Mouse (Mus musculus): Measurements from ENCODE around the gene Disc1. TPM values are rescaled to one million over a fixed set of nuclear protein-coding genes. Genes with fewer than 3 reads are reported as not detected.

Gene Disc1
- polyA plus RNA-seq, 1 experiment from 2014 or later, result 3.3 TPM

- Histone ChIP-seq H3K27ac (replicated peaks) (peak overlapping the region; percentile 59; the same call in 1 of the 2 replicates), H3K27me3 (no peaks in the 10 kb centered on the region), H3K4me1 (peaks cover 8% of the 10 kb centered on the region; the same call in 1 of the 2 replicates), H3K9ac (no peak overlapping the region), H3K9me3 (replicated peaks) (no peaks in the 10 kb centered on the region), H3K4me2 (replicated peaks) (no peak overlapping the region), H3K36me3 (no peaks in the 10 kb centered on the region), H3K4me3 (replicated peaks) (no peak overlapping the region)
- ATAC-seq (ENCODE audit: insufficient number of reproducible peaks, low FRiP score, low TSS enrichment, low read depth), result no peak
- 57% methylated on average over 9 of the region's 9 CpGs for WGBS
These were observed 13.6 kb downstream of the Disc1 start for GRCm38 (mm10) chr8:125067596-125067960.

- H3K4me2 ChIP-seq (replicated peaks), result no peak overlapping the region
- H3K36me3 ChIP-seq, result no peaks in the 10 kb centered on the region
- ATAC-seq (ENCODE audit: insufficient number of reproducible peaks, low FRiP score, low TSS enrichment, low read depth), result no peak
- H3K9me3 ChIP-seq (replicated peaks), result no peaks in the 10 kb centered on the region
- 0 out of 2 replicates have a peak overlapping the region, but pooled peaks have one; percentile 59 for H3K27ac ChIP-seq (replicated peaks)
- no peaks in the 10 kb centered on the region for H3K27me3 ChIP-seq
- no peak overlapping the region for H3K9ac ChIP-seq
- peaks cover 8% of the 10 kb centered on the region; the same call in 1 of the 2 replicates for H3K4me1 ChIP-seq
- 82% methylated on average over 6 of the region's 6 CpGs for WGBS
- no peak overlapping the region for H3K4me3 ChIP-seq (replicated peaks)
These were observed 14.3 kb downstream of the Disc1 start for GRCm38 (mm10) chr8:125068146-125068905.

GRCm38 (mm10) chr8:125069304-125069703 lies 15.3 kb downstream of the Disc1 start:
- 66% methylated on average over 7 of the region's 7 CpGs for WGBS
- H3K4me1 ChIP-seq, result peaks cover 8% of the 10 kb centered on the region; the same call in 1 of the 2 replicates
- H3K27ac ChIP-seq (replicated peaks), result no peak overlapping the region
- no peaks in the 10 kb centered on the region for H3K36me3 ChIP-seq
- H3K4me3 ChIP-seq (replicated peaks), result no peak overlapping the region
- H3K9ac ChIP-seq, result no peak overlapping the region
- no peak overlapping the region for H3K4me2 ChIP-seq (replicated peaks)
- ATAC-seq (ENCODE audit: insufficient number of reproducible peaks, low FRiP score, low TSS enrichment, low read depth), result no peak
- H3K9me3 ChIP-seq (replicated peaks), result no peaks in the 10 kb centered on the region
- no peaks in the 10 kb centered on the region for H3K27me3 ChIP-seq

- H3K4me2 ChIP-seq (replicated peaks), result no peak overlapping the region
- no peak overlapping the region for H3K9ac ChIP-seq
- H3K36me3 ChIP-seq, result no peaks in the 10 kb centered on the region
- H3K27me3 ChIP-seq, result no peaks in the 10 kb centered on the region
- 34% methylated on average over 6 of the region's 6 CpGs for WGBS
- no peaks in the 10 kb centered on the region for H3K9me3 ChIP-seq (replicated peaks)
- H3K4me1 ChIP-seq, result peaks cover 8% of the 10 kb centered on the region; the same call in 1 of the 2 replicates
- no peak overlapping the region for H3K4me3 ChIP-seq (replicated peaks)
- H3K27ac ChIP-seq (replicated peaks), result no peak overlapping the region
- no peak for ATAC-seq (ENCODE audit: insufficient number of reproducible peaks, low FRiP score, low TSS enrichment, low read depth)
These were observed 15.7 kb downstream of the Disc1 start for GRCm38 (mm10) chr8:125069733-125070132.

- Histone ChIP-seq H3K4me2 (replicated peaks) (no peak overlapping the region), H3K36me3 (no peaks in the 10 kb centered on the region), H3K27me3 (no peaks in the 10 kb centered on the region), H3K27ac (replicated peaks) (no peak overlapping the region), H3K9me3 (replicated peaks) (no peaks in the 10 kb centered on the region), H3K9ac (no peak overlapping the region), H3K4me3 (replicated peaks) (no peak overlapping the region), H3K4me1 (no peaks in the 10 kb centered on the region)
- 92% methylated on average over 10 of the region's 10 CpGs for WGBS
- ATAC-seq (ENCODE audit: insufficient number of reproducible peaks, low FRiP score, low TSS enrichment, low read depth), result no peak
These were observed 20.1 kb downstream of the Disc1 start for GRCm38 (mm10) chr8:125074141-125074540.

GRCm38 (mm10) chr8:125074581-125074980 lies 20.6 kb downstream of the Disc1 start:
- Histone ChIP-seq H3K9ac (no peak overlapping the region), H3K4me1 (no peaks in the 10 kb centered on the region), H3K36me3 (no peaks in the 10 kb centered on the region), H3K4me2 (replicated peaks) (no peak overlapping the region), H3K4me3 (replicated peaks) (no peak overlapping the region), H3K9me3 (replicated peaks) (no peaks in the 10 kb centered on the region), H3K27ac (replicated peaks) (no peak overlapping the region), H3K27me3 (no peaks in the 10 kb centered on the region)
- 85% methylated on average over 2 of the region's 2 CpGs for WGBS
- no peak for ATAC-seq (ENCODE audit: insufficient number of reproducible peaks, low FRiP score, low TSS enrichment, low read depth)

- H3K4me1 ChIP-seq, result no peaks in the 10 kb centered on the region
- H3K9me3 ChIP-seq (replicated peaks), result no peaks in the 10 kb centered on the region
- no peak overlapping the region for H3K4me2 ChIP-seq (replicated peaks)
- no peaks in the 10 kb centered on the region for H3K36me3 ChIP-seq
- no peak overlapping the region for H3K4me3 ChIP-seq (replicated peaks)
- no peak overlapping the region for H3K9ac ChIP-seq
- H3K27me3 ChIP-seq, result no peaks in the 10 kb centered on the region
- 70% methylated on average over 4 of the region's 4 CpGs for WGBS
- H3K27ac ChIP-seq (replicated peaks), result no peak overlapping the region
- no peak for ATAC-seq (ENCODE audit: insufficient number of reproducible peaks, low FRiP score, low TSS enrichment, low read depth)
These were observed 21.4 kb downstream of the Disc1 start for GRCm38 (mm10) chr8:125075389-125075788.

GRCm38 (mm10) chr8:125077326-125077725 lies 23.3 kb downstream of the Disc1 start:
- Histone ChIP-seq H3K4me1 (no peaks in the 10 kb centered on the region), H3K4me3 (replicated peaks) (no peak overlapping the region), H3K4me2 (replicated peaks) (no peak overlapping the region), H3K27ac (replicated peaks) (no peak overlapping the region), H3K36me3 (no peaks in the 10 kb centered on the region), H3K27me3 (no peaks in the 10 kb centered on the region), H3K9me3 (replicated peaks) (no peaks in the 10 kb centered on the region), H3K9ac (no peak overlapping the region)
- WGBS, result 62% methylated on average over 8 of the region's 8 CpGs
- ATAC-seq (ENCODE audit: insufficient number of reproducible peaks, low FRiP score, low TSS enrichment, low read depth), result no peak

GRCm38 (mm10) chr8:125078771-125079384 lies 24.9 kb downstream of the Disc1 start:
- ATAC-seq (ENCODE audit: insufficient number of reproducible peaks, low FRiP score, low TSS enrichment, low read depth), result no peak
- Histone ChIP-seq H3K4me3 (replicated peaks) (no peak overlapping the region), H3K4me1 (peaks cover 4% of the 10 kb centered on the region; the same call in 1 of the 2 replicates), H3K9ac (no peak overlapping the region), H3K36me3 (no peaks in the 10 kb centered on the region), H3K4me2 (replicated peaks) (no peak overlapping the region), H3K27ac (replicated peaks) (no peak overlapping the region), H3K9me3 (replicated peaks) (no peaks in the 10 kb centered on the region), H3K27me3 (no peaks in the 10 kb centered on the region)
- WGBS, result 37% methylated on average over 9 of the region's 9 CpGs

- no peaks in the 10 kb centered on the region for H3K36me3 ChIP-seq
- H3K27ac ChIP-seq (replicated peaks), result no peak overlapping the region
- ATAC-seq (ENCODE audit: insufficient number of reproducible peaks, low FRiP score, low TSS enrichment, low read depth), result no peak
- no peaks in the 10 kb centered on the region for H3K27me3 ChIP-seq
- H3K4me3 ChIP-seq (replicated peaks), result no peak overlapping the region
- no peaks in the 10 kb centered on the region for H3K9me3 ChIP-seq (replicated peaks)
- no peak overlapping the region for H3K9ac ChIP-seq
- 82% methylated on average over 19 of the region's 19 CpGs for WGBS
- H3K4me1 ChIP-seq, result peaks cover 7% of the 10 kb centered on the region; the same call in 1 of the 2 replicates
- no peak overlapping the region for H3K4me2 ChIP-seq (replicated peaks)
These were observed 26.7 kb downstream of the Disc1 start for GRCm38 (mm10) chr8:125080388-125081344.

GRCm38 (mm10) chr8:125083746-125084145 lies 29.8 kb downstream of the Disc1 start:
- H3K4me2 ChIP-seq (replicated peaks), result no peak overlapping the region
- ATAC-seq (ENCODE audit: insufficient number of reproducible peaks, low FRiP score, low TSS enrichment, low read depth), result no peak
- H3K9ac ChIP-seq, result no peak overlapping the region
- H3K27ac ChIP-seq (replicated peaks), result peak overlapping the region; percentile 39
- H3K36me3 ChIP-seq, result no peaks in the 10 kb centered on the region
- no peaks in the 10 kb centered on the region for H3K9me3 ChIP-seq (replicated peaks)
- WGBS, result 76% methylated on average over 4 of the region's 4 CpGs
- H3K4me3 ChIP-seq (replicated peaks), result no peak overlapping the region
- peaks cover 7% of the 10 kb centered on the region; the same call in 1 of the 2 replicates for H3K4me1 ChIP-seq
- no peaks in the 10 kb centered on the region for H3K27me3 ChIP-seq
